Comparison of ENCODE assay signal across 10 mouse cellular contexts in genomic region chr9:65216972-65217371, GRCm38 (mm10). TPM values are rescaled to one million over a fixed set of nuclear protein-coding genes. Genes with fewer than 3 reads are reported as not detected.
DNase-seq lines count a peak whose midpoint lies in the region; ATAC-seq and TF ChIP-seq lines count a peak whose summit lies in the region.
"Had no signal": no experiment of that assay in that cellular context is flagged by ENCODE, and none has a peak within 500 bp of the region (broad histone marks: within the 10 kb centered on the region; RNA-seq: fewer than 3 reads in every experiment).

No protein-coding gene starts in this region.

- intact Hi-C loops in heart, postnatal 36 days (cut with DNase I), result no loop called here
- intact Hi-C loops in left cerebral cortex, postnatal 25 days (cut with DNase I), result no loop called here

- dilution Hi-C loops in CH12.LX (cut with MboI; ENCODE audit: extremely low pct_ligation_motif_present, extremely low pct_unique_long_range_greater_than_20kb, low sequenced_read_pairs), result no loop called here

- TF ChIP-seq RAD21 in CH12.LX (IDR thresholded peaks at IDR 0.05; ENCODE audit: low read depth, low read length), result no peak

- no peak overlapping the region for H3K9ac ChIP-seq in heart, embryonic 16.5 days (ENCODE audit: low read length)
- H3K9ac ChIP-seq in CH12.LX (ENCODE audit: insufficient read depth, low read depth), result peak overlapping the region; percentile 63
- H3K9ac ChIP-seq in liver, embryonic 16.5 days (ENCODE audit: low read depth, low read length), result peak overlapping the region; percentile 95
- H3K9ac ChIP-seq: forebrain, embryonic 15.5 days had no signal

- no peaks in the 10 kb centered on the region for H3K27me3 ChIP-seq in heart, embryonic 16.5 days (ENCODE audit: control insufficient read depth, insufficient read depth, low read length)
- peaks cover 6% of the 10 kb centered on the region for H3K27me3 ChIP-seq in CH12.LX (replicated peaks)
- no peaks in the 10 kb centered on the region for H3K27me3 ChIP-seq in erythroblast, embryonic 14.5 days (ENCODE audit: control insufficient read depth)
- no peaks in the 10 kb centered on the region for H3K27me3 ChIP-seq in liver, embryonic 16.5 days (ENCODE audit: control insufficient read depth, insufficient read depth, low read depth, low read length)
- H3K27me3 ChIP-seq: forebrain, embryonic 15.5 days had no signal

- in situ Hi-C loops in CH12.LX (cut with MboI; ENCODE audit: low pct_ligation_motif_present, low pct_unique_long_range_greater_than_20kb, low sequenced_read_pairs), result no loop called here

- 55% methylated on average over 8 of the region's 8 CpGs for WGBS in heart, embryonic 16.5 days
- WGBS in liver, embryonic 16.5 days (ENCODE audit: insufficient replicate concordance), result 14% methylated on average over 8 of the region's 8 CpGs

- no peak for DNase-seq in heart, postnatal 36 days
- no peak for DNase-seq in CH12.LX (ENCODE audit: extremely low read depth)
- no peak for DNase-seq in layer of hippocampus, adult 18-20 months (ENCODE audit: low spot score in 2 of 2)
- DNase-seq in left cerebral cortex, postnatal 25 days (ENCODE audit: low spot score in 2 of 2), result no peak

- H3K79me2 ChIP-seq in CH12.LX (replicated peaks; ENCODE audit: control insufficient read depth, extremely low read depth, insufficient read depth, poor library complexity, severe bottlenecking), result no peaks in the 10 kb centered on the region

- H3K27ac ChIP-seq in heart, embryonic 16.5 days (ENCODE audit: low read length), result no peak overlapping the region; the same call in 1 of the 2 replicates
- no peak overlapping the region for H3K27ac ChIP-seq in CH12.LX (ENCODE audit: insufficient read depth, low read depth)
- peak overlapping the region; percentile 99 for H3K27ac ChIP-seq in liver, embryonic 16.5 days (ENCODE audit: low read length)
- H3K27ac ChIP-seq: forebrain, embryonic 15.5 days; macrophage had no signal

- no peak for ATAC-seq in heart, embryonic 16.5 days (replicated peaks; ENCODE audit: extremely low read depth, insufficient read depth, low FRiP score)
- no peak for ATAC-seq in liver, embryonic 16.5 days (ENCODE audit: low read depth)
- no peak for ATAC-seq in monocyte, adult 5-6 weeks (replicated peaks; ENCODE audit: insufficient number of reproducible peaks, low FRiP score, low TSS enrichment, poor library complexity, severe bottlenecking)
- ATAC-seq: forebrain, embryonic 15.5 days had no signal

- TF ChIP-seq POLR2A in CH12.LX (IDR thresholded peaks at IDR 0.05; ENCODE audit: low read depth, low read length), result peak; percentile 72

- no peak for TF ChIP-seq CTCF in CH12.LX (conservative IDR thresholded peaks at IDR 0.05 in 1 of 2, IDR thresholded peaks at IDR 0.05 in 1 of 2; ENCODE audit: low read depth in 2 of 2, low read length in 2 of 2)

- no peak for TF ChIP-seq EP300 in CH12.LX (IDR thresholded peaks at IDR 0.05; ENCODE audit: low read length)

- H3K4me3 ChIP-seq in heart, embryonic 16.5 days (ENCODE audit: low read length), result no peak overlapping the region
- H3K4me3 ChIP-seq in CH12.LX (replicated peaks in 1 of 3; ENCODE audit: low read depth in 2 of 3, low read length in 2 of 3, poor library complexity in 1 of 3), result peak overlapping the region; percentile 13 to 31 (median 18)
- peak overlapping the region; percentile 79 for H3K4me3 ChIP-seq in erythroblast, embryonic 14.5 days (replicated peaks)
- peak overlapping the region; percentile 79 for H3K4me3 ChIP-seq in liver, embryonic 16.5 days (ENCODE audit: low read depth, low read length)
- H3K4me3 ChIP-seq: forebrain, embryonic 15.5 days had no signal

- H3K4me2 ChIP-seq in heart, embryonic 16.5 days (ENCODE audit: low read depth, low read length), result peak overlapping the region; percentile 16; the same call in 1 of the 2 replicates
- H3K4me2 ChIP-seq in CH12.LX (ENCODE audit: insufficient read depth, low read depth, poor library complexity, severe bottlenecking), result peak overlapping the region; percentile 82
- peak overlapping the region; percentile 95 for H3K4me2 ChIP-seq in liver, embryonic 16.5 days (ENCODE audit: low read depth, low read length)
- H3K4me2 ChIP-seq: forebrain, embryonic 15.5 days had no signal

- no peaks in the 10 kb centered on the region for H3K9me3 ChIP-seq in heart, embryonic 16.5 days (replicated peaks; ENCODE audit: control insufficient read depth, low read length)
- no peaks in the 10 kb centered on the region for H3K9me3 ChIP-seq in CH12.LX (replicated peaks; ENCODE audit: low read length)
- peaks cover 6% of the 10 kb centered on the region; the same call in 1 of the 2 replicates for H3K9me3 ChIP-seq in erythroblast, embryonic 14.5 days (ENCODE audit: control insufficient read depth, low read length)
- H3K9me3 ChIP-seq in liver, embryonic 16.5 days (replicated peaks; ENCODE audit: control insufficient read depth, low read length), result no peaks in the 10 kb centered on the region
- H3K9me3 ChIP-seq: forebrain, embryonic 15.5 days had no signal

- peaks cover 11% of the 10 kb centered on the region for H3K4me1 ChIP-seq in heart, embryonic 16.5 days (ENCODE audit: control insufficient read depth, insufficient read depth, low read length)
- H3K4me1 ChIP-seq in CH12.LX (ENCODE audit: control insufficient read depth in 1 of 2, insufficient read depth in 2 of 2), result peaks cover 0 to 20% of the 10 kb centered on the region in 2 experiments; a peak in 2 of 4 replicates
- H3K4me1 ChIP-seq in erythroblast, embryonic 14.5 days (ENCODE audit: control insufficient read depth), result peaks cover 68% of the 10 kb centered on the region
- H3K4me1 ChIP-seq in liver, embryonic 16.5 days (ENCODE audit: control insufficient read depth, low read depth, low read length), result peaks cover 41% of the 10 kb centered on the region

- H3K36me3 ChIP-seq in heart, embryonic 16.5 days (ENCODE audit: control insufficient read depth, insufficient read depth), result no peaks in the 10 kb centered on the region
- H3K36me3 ChIP-seq in CH12.LX (replicated peaks in 1 of 2; ENCODE audit: control insufficient read depth in 1 of 2, insufficient read depth in 1 of 2, low read length in 1 of 2), result no peaks in the 10 kb centered on the region
- peaks cover 36% of the 10 kb centered on the region for H3K36me3 ChIP-seq in erythroblast, embryonic 14.5 days (ENCODE audit: control insufficient read depth)
- H3K36me3 ChIP-seq in liver, embryonic 16.5 days (ENCODE audit: control insufficient read depth, insufficient read depth), result no peaks in the 10 kb centered on the region
- H3K36me3 ChIP-seq: forebrain, embryonic 15.5 days had no signal

TF ChIP-seq in CH12.LX, 34 proteins besides CTCF, POLR2A, EP300 and RAD21:
- no peak for TF ChIP-seq KAT2A (IDR thresholded peaks at IDR 0.05; ENCODE audit: insufficient replicate concordance, low read length)
- no peak for TF ChIP-seq BHLHE40 (IDR thresholded peaks at IDR 0.05; ENCODE audit: low read depth, low read length)
- TF ChIP-seq HCFC1 (IDR thresholded peaks at IDR 0.05; ENCODE audit: low read depth, low read length), result peak; percentile 40
- no peak for TF ChIP-seq E2F4 (IDR thresholded peaks at IDR 0.05; ENCODE audit: insufficient replicate concordance, low read depth, low read length)
- TF ChIP-seq CHD1 (IDR thresholded peaks at IDR 0.05; ENCODE audit: low read depth, low read length), result 0 out of 2 replicates have a peak, but pooled peaks have one; percentile 22
- 0 out of 2 replicates have a peak, but pooled peaks have one; percentile 27 for TF ChIP-seq MYC (IDR thresholded peaks at IDR 0.05; ENCODE audit: low read depth, low read length)
- TF ChIP-seq MAFK (IDR thresholded peaks at IDR 0.05; ENCODE audit: insufficient replicate concordance, low read length), result no peak
- 0 out of 2 replicates have a peak, but pooled peaks have one; percentile 19 for TF ChIP-seq TBP (conservative IDR thresholded peaks at IDR 0.05; ENCODE audit: low read depth, low read length)
- peak; percentile 67 for TF ChIP-seq ELF1 (IDR thresholded peaks at IDR 0.05; ENCODE audit: low read depth, low read length)
- TF ChIP-seq ZMIZ1 (IDR thresholded peaks at IDR 0.05; ENCODE audit: low read depth, low read length), result no peak
- TF ChIP-seq IRF4 (IDR thresholded peaks at IDR 0.05; ENCODE audit: low read depth, low read length), result peak; percentile 53; the same call in 1 of the 2 replicates
- 0 out of 2 replicates have a peak, but pooled peaks have one; percentile 28 for TF ChIP-seq NELFE (IDR thresholded peaks at IDR 0.05; ENCODE audit: low read depth, low read length)
- no peak for TF ChIP-seq USF1 (IDR thresholded peaks at IDR 0.05; ENCODE audit: low read depth, low read length)

RNA-seq across cellular contexts. Expression of gene Parp16, which starts 21.8 kb away (rescaled TPM):
- 5.4 and 6.5 TPM in 2 replicates for polyA plus RNA-seq in heart, embryonic 16.5 days (2015; fragmentation: Nextera tagmentation; extraction: Ambion mirVana)
- 1 to 10 TPM; 3.8 to 4.1 TPM for total RNA-seq in heart, postnatal 36 days (2021)
- total RNA-seq in CH12.LX (2012; rRNA removed) (1.3 and 1.7 TPM in 2 replicates), CH12.LX (2014; rRNA removed) (0.44 and 0.46 TPM in 2 replicates)
- polyA plus RNA-seq in CH12.LX (2012; ENCODE audit: insufficient read length, low read depth), result 0.81 and 0.94 TPM in 2 replicates
- 3.0 and 3.3 TPM in 2 replicates for polyA plus RNA-seq in erythroblast, embryonic 14.5 days (2012)
- polyA plus RNA-seq in liver, embryonic 16.5 days (2015; fragmentation: Nextera tagmentation; extraction: Ambion mirVana), result 9.9 and 11.2 TPM in 2 replicates
- total RNA-seq in layer of hippocampus, adult 18-20 months (2021), result 1 to 10 TPM; 3.8 to 4.3 TPM
- 1.9 to 3.1 TPM (median 2.3 TPM) in 3 replicates for total RNA-seq in monocyte, adult 5-6 weeks (2017)
- 1 to 10 TPM; 3.3 to 3.6 TPM for total RNA-seq in left cerebral cortex, postnatal 25 days (2021)

RNA-seq across cellular contexts. Expression of gene Cilp, which starts 48.0 kb away (rescaled TPM):
- 0.08 and 0.14 TPM in 2 replicates for polyA plus RNA-seq in heart, embryonic 16.5 days (2015; fragmentation: Nextera tagmentation; extraction: Ambion mirVana)
- total RNA-seq in heart, postnatal 36 days (2021), result 1 to 10 TPM; 3.9 to 5.6 TPM
- total RNA-seq in CH12.LX (2012; rRNA removed) (not detected in 2 replicates), CH12.LX (2014; rRNA removed) (not detected in 2 replicates)
- not detected in 2 replicates for polyA plus RNA-seq in CH12.LX (2012; ENCODE audit: insufficient read length, low read depth)
- polyA plus RNA-seq in erythroblast, embryonic 14.5 days (2012), result not detected in 2 replicates
- polyA plus RNA-seq in liver, embryonic 16.5 days (2015; fragmentation: Nextera tagmentation; extraction: Ambion mirVana), result 0.06 and 0.12 TPM in 2 replicates
- not detected for total RNA-seq in layer of hippocampus, adult 18-20 months (2021)
- total RNA-seq in monocyte, adult 5-6 weeks (2017), result not detected in 3 replicates
- total RNA-seq in left cerebral cortex, postnatal 25 days (2021), result under 1 TPM; 0.07 to 0.09 TPM
- polyA plus RNA-seq: macrophage had no signal

Comparison
In these comparisons a context has a peak if more than half of its experiments do, and no peak if none do; other contexts are left out.
1. H3K4me2 ChIP-seq: peak in every context shown above with its lines; median percentile 95 in liver, embryonic 16.5 days; 82 in CH12.LX; 16 in heart, embryonic 16.5 days.